Mouse (Mus musculus) adrenal gland, postnatal 0 days (tissue): Measurements from ENCODE around the gene Il19. TPM values are rescaled to one million over a fixed set of nuclear protein-coding genes. Genes with fewer than 3 reads are reported as not detected.

ENCODE experiments used
- polyA plus RNA-seq: library from polyadenylated mRNA; unstranded; fragments of >200 nt; fragmentation: Nextera tagmentation; extraction: Ambion mirVana; gene quantifications from 2 replicates; pipeline ENCODE4 v1.2.1, GENCODE M21; 2015

Gene Il19
- 0.65 TPM in 1 of 2 replicates, not detected in the other for polyA plus RNA-seq

DNA sequence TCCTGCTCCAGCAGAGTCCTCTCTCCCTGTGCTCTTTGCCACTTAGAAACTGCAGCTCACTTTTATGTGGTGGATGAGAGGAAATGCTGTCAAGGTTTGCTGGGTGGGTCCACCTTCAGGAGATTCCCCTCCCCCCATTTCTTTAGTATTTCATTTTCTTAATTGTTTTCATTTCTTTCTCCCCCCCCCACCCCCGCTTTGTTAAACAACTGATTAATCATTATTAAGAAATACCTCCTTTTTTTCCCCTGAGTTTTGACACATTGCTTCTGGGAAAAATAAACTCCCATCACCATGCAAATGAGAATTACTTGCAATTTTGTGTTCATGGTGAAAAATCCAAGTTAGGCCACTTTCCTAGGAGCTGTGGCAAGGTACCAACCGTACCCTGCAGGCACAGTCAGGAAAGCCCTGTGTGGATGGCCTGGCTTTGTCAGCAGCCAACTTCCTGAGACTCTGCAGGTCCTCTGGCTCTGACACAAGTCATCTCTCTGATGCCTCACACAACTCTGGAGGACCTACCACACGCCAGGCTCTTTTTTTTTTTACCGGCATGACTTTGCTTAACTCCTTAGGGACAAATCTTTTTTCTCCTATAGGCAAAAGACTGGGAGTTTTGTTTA lies at the start of gene Il19:
Gene Il19, minus strand, starts transcription at position 51 of the 623 bp plus-strand sequence.

DNA sequence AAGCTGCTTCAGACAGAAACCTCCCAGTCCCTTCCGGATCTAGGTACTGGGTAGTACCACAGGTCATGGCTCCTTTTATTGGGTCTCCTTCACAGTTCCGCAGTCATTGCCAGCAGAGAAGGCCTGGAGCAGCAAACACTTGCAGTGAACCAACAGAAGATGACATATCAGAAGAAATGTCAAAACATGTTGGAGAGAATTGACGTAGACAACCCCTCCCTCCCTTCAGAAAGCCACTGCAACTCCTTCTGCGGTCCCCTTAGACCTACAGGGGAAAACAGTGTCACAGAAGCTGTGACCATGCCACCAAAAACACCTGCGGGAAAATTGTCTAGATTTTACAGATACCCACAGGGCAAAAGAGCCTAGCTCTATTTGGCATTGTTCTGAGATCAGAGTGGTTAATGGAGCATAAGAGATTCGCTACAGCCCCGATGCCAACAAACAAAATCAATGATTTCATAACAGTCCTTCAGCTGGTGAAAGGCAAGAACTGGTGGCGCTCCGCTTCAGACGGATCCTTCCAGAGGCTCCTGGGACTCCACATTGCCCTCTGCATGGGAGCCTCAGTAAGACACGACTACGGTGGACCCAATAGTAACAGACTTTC lies 28.4 kb downstream of the Il19 start, which contains the start of gene Il20:
Gene Il20, minus strand, starts transcription at position 51 of the 610 bp plus-strand sequence.

DNA sequence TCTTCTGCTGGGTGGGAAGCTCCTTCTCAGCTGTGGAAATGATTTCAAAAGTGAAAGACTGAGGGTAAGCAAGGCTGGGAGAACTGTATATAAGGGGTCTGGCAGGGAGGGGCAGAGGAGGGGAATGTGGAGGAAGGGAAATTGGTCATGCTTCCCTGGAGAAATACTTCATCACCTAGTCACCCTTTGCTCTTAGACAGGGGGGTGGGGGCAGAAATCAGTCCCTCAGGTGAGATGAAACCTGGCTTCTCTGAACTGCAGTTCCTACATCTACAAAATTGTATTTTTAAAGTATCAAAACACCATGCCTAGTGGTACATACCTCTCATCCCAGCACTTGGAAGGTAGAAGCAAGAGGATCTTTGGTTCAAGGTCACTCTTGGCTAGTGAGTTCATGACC lies 52.6 kb downstream of the Il19 start, which contains the start of gene Il24:
Gene Il24, minus strand, starts transcription at position 101 of the 400 bp plus-strand sequence.

Other genes with a start within 250 kb of the Il19 start
- gene Gm29427, start 224.3 kb downstream of the Il19 start, polyA plus RNA-seq, result not detected in 2 replicates
- gene Yod1, start 222.8 kb downstream of the Il19 start, polyA plus RNA-seq, result 8.1 and 8.2 TPM in 2 replicates
- gene Pfkfb2, start 210.9 kb downstream of the Il19 start, polyA plus RNA-seq, result 3.4 and 5.8 TPM in 2 replicates
- gene AA986860, start 208.1 kb downstream of the Il19 start, polyA plus RNA-seq, result 1.7 and 2.1 TPM in 2 replicates
- gene Fcamr, start 139.2 kb downstream of the Il19 start, polyA plus RNA-seq, result not detected in 2 replicates
- 0.03 and 0.06 TPM in 2 replicates for gene Pigr, start 113.4 kb downstream of the Il19 start, polyA plus RNA-seq
- gene Fcmr, start 74.4 kb downstream of the Il19 start, polyA plus RNA-seq, result 0.58 TPM in 1 of 2 replicates, not detected in the other
- not detected in 2 replicates for gene Il24, start 52.7 kb downstream of the Il19 start, polyA plus RNA-seq
- not detected in 2 replicates for gene Il20, start 28.7 kb downstream of the Il19 start, polyA plus RNA-seq
- 0.09 TPM in 1 of 2 replicates, not detected in the other for gene Il10, start 79.7 kb upstream of the Il19 start, polyA plus RNA-seq
- 39.8 and 64.5 TPM in 2 replicates for gene Mapkapk2, start 157.7 kb upstream of the Il19 start, polyA plus RNA-seq
- gene Dyrk3, start 198.2 kb upstream of the Il19 start, polyA plus RNA-seq, result 5.0 and 6.6 TPM in 2 replicates
- gene Eif2d, start 213.1 kb upstream of the Il19 start, polyA plus RNA-seq, result 32.4 and 47.2 TPM in 2 replicates